Mouse (Mus musculus) midbrain, embryonic 13.5 days (tissue): Measurements from ENCODE around the gene Angpt4. TPM values are rescaled to one million over a fixed set of nuclear protein-coding genes. Genes with fewer than 3 reads are reported as not detected.

ENCODE experiments used
- ATAC-seq: fragments of 200-750 bp; cut with Nextera tagmentation; 2 replicates; pipeline ENCODE4 v1.8.0; 2017; ENCODE audit warnings: mild to moderate bottlenecking, moderate TSS enrichment, moderate library complexity
- H3K27ac ChIP-seq: fragments of 300-500 bp; sonication (generic); 2 replicates; pipeline ENCODE4 v1.5.1; 2015; ENCODE audit warnings: inconsistent platforms, mild to moderate bottlenecking, moderate library complexity
- H3K27me3 ChIP-seq: fragments of 300-500 bp; sonication (generic); 2 replicates; pipeline ENCODE4 v1.6.1; 2015; ENCODE audit warnings: mild to moderate bottlenecking, inconsistent platforms
- H3K36me3 ChIP-seq: fragments of 300-500 bp; sonication (generic); 2 replicates; pipeline ENCODE4 v1.6.1; 2015; ENCODE audit warnings: mild to moderate bottlenecking, inconsistent platforms
- H3K4me1 ChIP-seq: fragments of 300-500 bp; sonication (generic); replicated peaks from 2 replicates; pipeline ENCODE4 v1.6.1; 2015; ENCODE audit warnings: inconsistent platforms
- H3K4me2 ChIP-seq: fragments of 300-500 bp; sonication (generic); replicated peaks from 2 replicates; pipeline ENCODE4 v1.6.1; 2015; ENCODE audit warnings: moderate library complexity, mild to moderate bottlenecking, inconsistent platforms
- H3K4me3 ChIP-seq: fragments of 300-500 bp; sonication (generic); replicated peaks from 2 replicates; pipeline ENCODE4 v1.5.1; 2015; ENCODE audit warnings: mild to moderate bottlenecking, inconsistent platforms
- H3K9ac ChIP-seq: fragments of 300-500 bp; sonication (generic); replicated peaks from 2 replicates; pipeline ENCODE4 v1.6.1; 2015; ENCODE audit warnings: mild to moderate bottlenecking, inconsistent platforms
- H3K9me3 ChIP-seq: fragments of 300-500 bp; sonication (generic); 2 replicates; pipeline ENCODE4 v1.6.1; 2016; ENCODE audit warnings: mild to moderate bottlenecking, inconsistent platforms
- WGBS: fragments of 180-500 bp; shearing (Covaris S2); methylation state at CpG from one replicate; pipeline ENCODE4 v1.1.7; 2015; 5-methylcytosine and 5-hydroxymethylcytosine counted together
- polyA plus RNA-seq: library from polyadenylated mRNA; unstranded; fragments of >200 nt; fragmentation: Nextera tagmentation; extraction: Ambion mirVana; gene quantifications from 2 replicates; pipeline ENCODE4 v1.2.1, GENCODE M21; 2015

Gene Angpt4
- 0.10 and 0.11 TPM in 2 replicates for polyA plus RNA-seq

- H3K9ac ChIP-seq, result no peak within 1 kb of the TSS; the same call in 1 of the 2 replicates
- no peak within 1 kb of the TSS for H3K4me3 ChIP-seq
- H3K9me3 ChIP-seq, result no peaks in the 10 kb centered on the region
- no peaks in the 10 kb centered on the region for H3K27me3 ChIP-seq
- 63% methylated on average over 13 of the region's 13 CpGs for WGBS
- peak; percentile 16; the same call in 1 of the 2 replicates for ATAC-seq
- no peak within 1 kb of the TSS for H3K27ac ChIP-seq
- no peak within 1 kb of the TSS for H3K4me2 ChIP-seq
- H3K4me1 ChIP-seq, result peaks cover 6% of the 10 kb centered on the region; the same call in 1 of the 2 replicates
- H3K36me3 ChIP-seq, result no peaks in the 10 kb centered on the region
Measured at GRCm38 (mm10) chr2:151910919-151911500, at the start of gene Angpt4. Gene Angpt4 (plus strand): TSS chr2:151911210.

GRCm38 (mm10) chr2:151862257-151862810 lies 48.7 kb upstream of the Angpt4 start:
- no peaks in the 10 kb centered on the region for H3K4me1 ChIP-seq
- WGBS, result 48% methylated on average over 5 of the region's 5 CpGs
- no peak overlapping the region for H3K4me2 ChIP-seq
- H3K9ac ChIP-seq, result no peak overlapping the region
- no peak overlapping the region for H3K27ac ChIP-seq
- 0 out of 2 replicates have a peak, but pooled peaks have one; percentile 43 for ATAC-seq
- no peaks in the 10 kb centered on the region for H3K36me3 ChIP-seq
- H3K4me3 ChIP-seq, result no peak overlapping the region
- no peaks in the 10 kb centered on the region for H3K27me3 ChIP-seq
- H3K9me3 ChIP-seq, result no peaks in the 10 kb centered on the region

GRCm38 (mm10) chr2:151864941-151865340 lies 46.1 kb upstream of the Angpt4 start:
- no peaks in the 10 kb centered on the region for H3K27me3 ChIP-seq
- no peaks in the 10 kb centered on the region for H3K4me1 ChIP-seq
- no peaks in the 10 kb centered on the region for H3K9me3 ChIP-seq
- ATAC-seq, result no peak
- 91% methylated on average over 6 of the region's 6 CpGs for WGBS
- H3K27ac ChIP-seq, result no peak overlapping the region
- no peak overlapping the region for H3K4me2 ChIP-seq
- no peaks in the 10 kb centered on the region for H3K36me3 ChIP-seq
- H3K4me3 ChIP-seq, result no peak overlapping the region
- no peak overlapping the region for H3K9ac ChIP-seq

- no peak overlapping the region for H3K27ac ChIP-seq
- no peaks in the 10 kb centered on the region for H3K4me1 ChIP-seq
- 51% methylated on average over 4 of the region's 4 CpGs for WGBS
- H3K9ac ChIP-seq, result no peak overlapping the region
- ATAC-seq, result peak; percentile 53
- H3K4me2 ChIP-seq, result no peak overlapping the region
- no peaks in the 10 kb centered on the region for H3K9me3 ChIP-seq
- H3K4me3 ChIP-seq, result no peak overlapping the region
- no peaks in the 10 kb centered on the region for H3K36me3 ChIP-seq
- no peaks in the 10 kb centered on the region for H3K27me3 ChIP-seq
Measured at GRCm38 (mm10) chr2:151866487-151866886, 44.5 kb upstream of the Angpt4 start.

GRCm38 (mm10) chr2:151868196-151868595 lies 42.8 kb upstream of the Angpt4 start:
- H3K9ac ChIP-seq, result no peak overlapping the region
- H3K4me1 ChIP-seq, result no peaks in the 10 kb centered on the region
- no peak overlapping the region for H3K4me2 ChIP-seq
- 92% methylated on average over 8 of the region's 8 CpGs for WGBS
- no peaks in the 10 kb centered on the region for H3K36me3 ChIP-seq
- no peaks in the 10 kb centered on the region for H3K9me3 ChIP-seq
- no peak overlapping the region for H3K27ac ChIP-seq
- no peak overlapping the region for H3K4me3 ChIP-seq
- no peak for ATAC-seq
- H3K27me3 ChIP-seq, result no peaks in the 10 kb centered on the region

GRCm38 (mm10) chr2:151874551-151874950 lies 36.5 kb upstream of the Angpt4 start:
- no peak overlapping the region for H3K4me2 ChIP-seq
- no peak overlapping the region for H3K27ac ChIP-seq
- 0 out of 2 replicates have a peak, but pooled peaks cover 3% of the 10 kb centered on the region for H3K27me3 ChIP-seq
- no peak for ATAC-seq
- H3K36me3 ChIP-seq, result no peaks in the 10 kb centered on the region
- no peaks in the 10 kb centered on the region for H3K9me3 ChIP-seq
- 0 out of 2 replicates have a peak, but pooled peaks cover 2% of the 10 kb centered on the region for H3K4me1 ChIP-seq
- H3K9ac ChIP-seq, result no peak overlapping the region
- no peak overlapping the region for H3K4me3 ChIP-seq

- no peak overlapping the region for H3K4me3 ChIP-seq
- H3K27ac ChIP-seq, result no peak overlapping the region
- 0 out of 2 replicates have a peak, but pooled peaks cover 3% of the 10 kb centered on the region for H3K27me3 ChIP-seq
- no peak overlapping the region for H3K9ac ChIP-seq
- no peaks in the 10 kb centered on the region for H3K36me3 ChIP-seq
- H3K4me2 ChIP-seq, result no peak overlapping the region
- H3K4me1 ChIP-seq, result 0 out of 2 replicates have a peak, but pooled peaks cover 2% of the 10 kb centered on the region
- no peaks in the 10 kb centered on the region for H3K9me3 ChIP-seq
- WGBS, result 14% methylated on average over 8 of the region's 8 CpGs
- ATAC-seq, result peak; percentile 76
Measured at GRCm38 (mm10) chr2:151876012-151876485, 35.0 kb upstream of the Angpt4 start.

GRCm38 (mm10) chr2:151878645-151879044 lies 32.4 kb upstream of the Angpt4 start:
- H3K4me3 ChIP-seq, result no peak overlapping the region
- no peak overlapping the region for H3K4me2 ChIP-seq
- no peaks in the 10 kb centered on the region for H3K36me3 ChIP-seq
- H3K4me1 ChIP-seq, result 0 out of 2 replicates have a peak, but pooled peaks cover 2% of the 10 kb centered on the region
- H3K27me3 ChIP-seq, result 0 out of 2 replicates have a peak, but pooled peaks cover 3% of the 10 kb centered on the region
- ATAC-seq, result no peak
- H3K27ac ChIP-seq, result no peak overlapping the region
- H3K9me3 ChIP-seq, result no peaks in the 10 kb centered on the region
- H3K9ac ChIP-seq, result no peak overlapping the region
- WGBS, result 75% methylated on average over 3 of the region's 3 CpGs

GRCm38 (mm10) chr2:151879760-151880159 lies 31.2 kb upstream of the Angpt4 start:
- no peak for ATAC-seq
- H3K9ac ChIP-seq, result no peak overlapping the region
- no peaks in the 10 kb centered on the region for H3K36me3 ChIP-seq
- H3K4me3 ChIP-seq, result no peak overlapping the region
- 69% methylated on average over 2 of the region's 2 CpGs for WGBS
- no peaks in the 10 kb centered on the region for H3K27me3 ChIP-seq
- H3K9me3 ChIP-seq, result no peaks in the 10 kb centered on the region
- 0 out of 2 replicates have a peak, but pooled peaks cover 2% of the 10 kb centered on the region for H3K4me1 ChIP-seq
- no peak overlapping the region for H3K4me2 ChIP-seq
- H3K27ac ChIP-seq, result no peak overlapping the region

- no peak overlapping the region for H3K9ac ChIP-seq
- H3K4me3 ChIP-seq, result no peak overlapping the region
- H3K9me3 ChIP-seq, result no peaks in the 10 kb centered on the region
- H3K36me3 ChIP-seq, result no peaks in the 10 kb centered on the region
- no peaks in the 10 kb centered on the region for H3K27me3 ChIP-seq
- 58% methylated on average over 6 of the region's 6 CpGs for WGBS
- H3K27ac ChIP-seq, result no peak overlapping the region
- H3K4me1 ChIP-seq, result peaks cover 6% of the 10 kb centered on the region
- no peak for ATAC-seq
- no peak overlapping the region for H3K4me2 ChIP-seq
Measured at GRCm38 (mm10) chr2:151891031-151891430, 20.0 kb upstream of the Angpt4 start.

- ATAC-seq, result peak; percentile 59; the same call in 1 of the 2 replicates
- H3K4me1 ChIP-seq, result peaks cover 6% of the 10 kb centered on the region
- H3K9ac ChIP-seq, result no peak overlapping the region
- H3K4me2 ChIP-seq, result no peak overlapping the region
- H3K36me3 ChIP-seq, result no peaks in the 10 kb centered on the region
- no peak overlapping the region for H3K27ac ChIP-seq
- H3K27me3 ChIP-seq, result no peaks in the 10 kb centered on the region
- WGBS, result 44% methylated on average over 15 of the region's 15 CpGs
- H3K9me3 ChIP-seq, result no peaks in the 10 kb centered on the region
- H3K4me3 ChIP-seq, result no peak overlapping the region
Measured at GRCm38 (mm10) chr2:151893122-151893774, 17.8 kb upstream of the Angpt4 start.
